Comparison of ENCODE assay signal across 9 mouse cellular contexts in the genomic region with DNA sequence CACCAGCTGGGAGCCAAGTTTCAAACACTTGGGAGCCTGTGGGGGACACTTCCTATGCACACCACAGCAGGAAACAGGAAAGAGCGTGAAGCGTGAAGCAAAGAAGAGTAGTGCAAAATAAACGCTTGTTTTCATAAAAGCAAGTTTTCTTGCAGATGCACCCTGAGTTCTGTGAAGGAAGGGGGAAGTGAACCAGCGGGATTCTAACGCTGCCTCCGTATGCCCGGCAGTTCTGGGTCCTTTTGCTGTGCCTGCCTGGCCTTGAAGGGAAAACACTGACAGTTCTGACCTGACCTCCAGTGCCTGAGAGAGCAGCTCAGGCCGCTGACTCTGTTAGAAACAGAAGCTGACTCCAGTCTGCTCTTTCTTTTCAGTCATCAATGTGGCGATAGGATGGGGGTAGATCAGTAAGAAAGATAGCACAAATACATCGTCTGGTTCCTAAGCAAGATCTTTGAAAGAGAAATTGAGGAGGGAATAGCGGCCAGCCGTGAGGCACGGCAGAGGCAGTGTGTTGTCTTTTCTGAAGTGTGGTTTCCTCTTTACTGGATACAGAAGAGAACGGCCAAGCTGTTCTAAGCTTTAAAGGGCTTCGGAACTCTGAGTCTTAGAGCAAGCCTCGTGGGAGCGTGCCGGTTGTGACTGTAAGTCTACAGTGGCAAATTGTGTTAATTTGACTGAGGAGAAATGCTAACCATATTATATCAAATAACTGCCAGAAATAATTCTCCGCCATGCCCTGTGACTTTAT.
DNase-seq lines count a peak whose midpoint lies in the region; ATAC-seq lines count a peak whose summit lies in the region.
"Had no signal": no experiment of that assay in that cellular context is flagged by ENCODE, and none has a peak within 500 bp of the region (broad histone marks: within the 10 kb centered on the region; RNA-seq: fewer than 3 reads in every experiment).

No protein-coding gene starts in this region.

- DNase-seq in adrenal gland, adult (ENCODE audit: inconsistent age in 2 of 2, low spot score in 1 of 2), result peak; percentile 36 to 51
- DNase-seq in adrenal gland, postnatal 10 days, result no peak
- no peak for DNase-seq in limb, embryonic 10.5 days (ENCODE audit: low spot score)
- DNase-seq in embryo, embryonic 10.5 days (ENCODE audit: low spot score), result peak; percentile 37
- DNase-seq in urinary bladder, adult 18-20 months (ENCODE audit: low spot score in 2 of 2), result no peak
- no peak for DNase-seq in gastrocnemius, postnatal 25 days
- DNase-seq: right cerebral cortex, postnatal 25 days had no signal

- no peaks in the 10 kb centered on the region; the same call in 1 of the 2 replicates for H3K9me3 ChIP-seq in limb, embryonic 13.5 days
- no peaks in the 10 kb centered on the region for H3K9me3 ChIP-seq in limb, embryonic 10.5 days (replicated peaks)

- H3K4me3 ChIP-seq in limb, embryonic 13.5 days, result no peak overlapping the region
- no peak overlapping the region for H3K4me3 ChIP-seq in limb, embryonic 10.5 days

- H3K4me1 ChIP-seq in limb, embryonic 13.5 days, result peaks cover 23% of the 10 kb centered on the region
- H3K4me1 ChIP-seq in limb, embryonic 10.5 days, result peaks cover 33% of the 10 kb centered on the region

- peak overlapping the region; percentile 49; the same call in 1 of the 2 replicates for H3K27ac ChIP-seq in limb, embryonic 13.5 days
- H3K27ac ChIP-seq in limb, embryonic 10.5 days, result no peak overlapping the region

- H3K4me2 ChIP-seq in limb, embryonic 13.5 days (replicated peaks), result no peak overlapping the region

- no peak for ATAC-seq in limb, embryonic 13.5 days (ENCODE audit: low FRiP score, low read depth)
- peak; percentile 64 for ATAC-seq in megakaryocyte, adult 5-6 weeks (ENCODE audit: poor library complexity, severe bottlenecking)

- H3K9ac ChIP-seq in limb, embryonic 13.5 days, result no peak overlapping the region

- no peaks in the 10 kb centered on the region for H3K27me3 ChIP-seq in limb, embryonic 13.5 days
- peaks cover 6% of the 10 kb centered on the region; the same call in 1 of the 2 replicates for H3K27me3 ChIP-seq in limb, embryonic 10.5 days (ENCODE audit: low read depth, poor library complexity, severe bottlenecking)

- 63% methylated on average over 19 of the region's 19 CpGs for WGBS in limb, embryonic 13.5 days
- WGBS in limb, embryonic 10.5 days, result 73% methylated on average over 19 of the region's 19 CpGs

- 0 out of 2 replicates have a peak, but pooled peaks cover 4% of the 10 kb centered on the region for H3K36me3 ChIP-seq in limb, embryonic 13.5 days
- H3K36me3 ChIP-seq in limb, embryonic 10.5 days, result no peaks in the 10 kb centered on the region

Comparison
In these comparisons a context has a peak if more than half of its experiments do, and no peak if none do; other contexts are left out.
1. DNase-seq: peak in adrenal gland, adult (2 of 2) and embryo, embryonic 10.5 days (single experiment); none in adrenal gland, postnatal 10 days (single experiment), limb, embryonic 10.5 days (single experiment), urinary bladder, adult 18-20 months (0 of 2) and gastrocnemius, postnatal 25 days (single experiment).